Mouse (Mus musculus): ENCODE results near the gene Dlg1. TPM values are rescaled to one million over a fixed set of nuclear protein-coding genes. Genes with fewer than 3 reads are reported as not detected.

Gene Dlg1
- polyA plus RNA-seq, 1 experiment from 2014 or later, result 16.9 TPM

DNA sequence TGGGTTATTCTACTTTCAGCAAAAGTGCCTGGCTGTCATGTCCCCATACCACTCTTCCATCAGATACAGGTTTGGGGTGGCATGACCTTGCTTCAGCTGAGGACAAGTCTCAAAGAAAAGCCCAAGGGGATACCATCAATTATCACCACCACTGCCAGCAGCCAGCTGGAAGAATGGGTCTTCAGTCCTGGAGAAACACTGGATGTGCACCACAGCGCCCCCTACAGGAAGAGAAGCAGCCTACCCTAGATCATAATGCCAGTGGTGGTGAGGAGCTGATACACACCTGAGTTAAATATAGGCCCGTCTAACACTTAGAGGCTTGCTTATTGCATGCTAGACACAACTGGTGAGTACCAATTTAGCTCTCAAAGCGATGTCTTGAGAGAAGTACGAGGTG lies 242.1 kb downstream of the Dlg1 start:
- no peak overlapping the region for H3K27ac ChIP-seq
- H3K9me3 ChIP-seq, result 0 out of 2 replicates have a peak, but pooled peaks cover under 1% of the 10 kb centered on the region
- H3K36me3 ChIP-seq, result no peaks in the 10 kb centered on the region
- WGBS, result 76% methylated on average over 4 of the region's 4 CpGs
- peaks cover 17% of the 10 kb centered on the region for H3K4me1 ChIP-seq (replicated peaks)
- DNase-seq (ENCODE audit: low spot score), result no peak
- H3K4me3 ChIP-seq, result no peak overlapping the region
- peaks cover 23% of the 10 kb centered on the region; the same call in 1 of the 2 replicates for H3K27me3 ChIP-seq (ENCODE audit: insufficient read depth, poor library complexity, severe bottlenecking)

DNA sequence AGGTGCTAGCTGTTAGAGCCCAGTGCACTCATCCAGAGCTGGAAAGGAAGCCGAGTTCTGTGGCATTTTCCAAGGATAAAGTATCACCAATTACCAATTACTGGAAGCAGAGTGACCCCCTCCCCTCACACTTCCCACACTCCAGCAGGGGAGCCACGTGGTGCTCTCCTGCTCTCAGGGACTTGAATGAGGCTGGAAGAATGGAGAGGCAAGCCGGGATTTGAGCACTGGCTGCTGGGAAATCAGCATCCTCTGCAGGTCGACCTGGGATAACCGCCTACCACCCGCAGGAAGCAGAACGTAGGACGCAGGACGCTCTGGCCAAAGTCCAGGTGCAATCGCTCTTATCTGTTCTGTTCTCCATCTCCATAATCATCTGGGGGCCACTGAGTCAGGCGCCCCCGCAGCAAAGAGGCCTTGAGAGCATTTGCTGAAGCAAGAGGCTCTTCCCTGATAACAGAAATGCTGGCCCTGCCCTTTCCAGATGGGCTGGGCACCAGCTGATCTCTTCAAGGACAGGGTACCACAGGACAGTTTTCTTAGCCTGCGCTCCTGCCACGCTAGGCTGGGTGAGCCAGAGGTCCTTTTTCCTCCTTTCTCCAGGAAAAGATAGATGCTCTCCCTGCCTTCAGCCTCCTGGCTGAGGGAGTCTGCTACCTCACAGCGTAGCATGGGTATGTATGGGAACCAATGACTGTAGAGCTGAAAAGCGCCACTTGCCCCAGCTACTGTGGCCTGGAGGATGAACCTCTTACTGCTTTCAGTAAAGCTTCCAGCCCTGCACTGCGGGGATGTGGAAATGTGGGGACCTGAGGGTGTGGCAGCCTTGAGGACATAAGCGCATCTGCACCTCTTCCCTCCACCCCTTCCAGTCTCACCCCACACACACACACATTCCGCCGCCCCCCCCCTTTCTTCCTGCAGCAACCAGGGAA lies 242.9 kb downstream of the Dlg1 start:
- H3K4me3 ChIP-seq, result peak overlapping the region; percentile 40
- no peaks in the 10 kb centered on the region for H3K9me3 ChIP-seq
- H3K36me3 ChIP-seq, result no peaks in the 10 kb centered on the region
- H3K27me3 ChIP-seq (ENCODE audit: insufficient read depth, poor library complexity, severe bottlenecking), result peaks cover 23% of the 10 kb centered on the region; the same call in 1 of the 2 replicates
- H3K4me1 ChIP-seq (replicated peaks), result peaks cover 17% of the 10 kb centered on the region
- DNase-seq (ENCODE audit: low spot score), result no peak
- WGBS, result 38% methylated on average over 20 of the region's 20 CpGs
- H3K27ac ChIP-seq, result 0 out of 2 replicates have a peak overlapping the region, but pooled peaks have one; percentile 23

DNA sequence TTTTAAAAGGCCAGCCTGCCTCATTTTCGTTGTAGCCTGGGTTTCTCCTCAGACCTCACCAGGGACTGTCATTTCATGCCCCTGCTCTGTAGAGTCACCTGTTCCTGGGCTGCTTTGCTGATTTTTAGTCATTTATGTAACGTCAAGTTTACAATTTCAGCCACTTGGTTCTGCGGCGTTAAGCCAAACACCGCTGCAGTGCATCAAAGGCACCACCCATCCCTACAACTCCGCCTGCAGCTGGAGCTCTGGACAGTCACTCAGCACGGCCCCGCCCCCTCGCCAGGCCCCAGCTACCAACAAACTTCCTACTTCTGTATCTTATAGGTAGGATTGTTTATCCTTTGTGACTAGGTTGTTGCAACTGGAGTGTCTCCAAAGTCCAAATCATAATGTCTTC lies 243.7 kb downstream of the Dlg1 start:
- peak overlapping the region; percentile 40 for H3K4me3 ChIP-seq
- DNase-seq (ENCODE audit: low spot score), result no peak
- H3K27ac ChIP-seq, result 0 out of 2 replicates have a peak overlapping the region, but pooled peaks have one; percentile 23
- no peaks in the 10 kb centered on the region for H3K9me3 ChIP-seq
- no peaks in the 10 kb centered on the region for H3K36me3 ChIP-seq
- H3K27me3 ChIP-seq (ENCODE audit: insufficient read depth, poor library complexity, severe bottlenecking), result peaks cover 23% of the 10 kb centered on the region; the same call in 1 of the 2 replicates
- H3K4me1 ChIP-seq (replicated peaks), result peaks cover 17% of the 10 kb centered on the region
- WGBS, result 11% methylated on average over 9 of the region's 9 CpGs

DNA sequence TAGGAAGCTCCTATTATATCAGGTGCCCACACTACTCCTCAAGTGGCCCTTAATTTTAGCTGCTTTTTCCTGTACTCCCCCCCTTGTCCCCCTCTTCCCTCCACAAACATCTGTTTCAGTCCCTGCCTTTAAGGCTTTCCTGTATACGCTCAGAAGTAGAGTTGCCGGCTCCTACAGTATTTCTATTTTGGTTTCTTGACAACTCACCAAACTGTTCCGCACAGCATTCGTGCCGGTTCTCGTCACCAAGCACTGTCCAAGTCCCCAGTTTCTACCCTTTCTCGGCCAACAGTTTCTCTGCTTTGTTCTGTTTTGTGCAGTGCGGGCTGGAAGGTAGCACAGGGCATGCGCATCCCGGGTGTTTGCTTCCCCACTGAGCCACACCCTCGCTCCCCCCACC lies 245.7 kb downstream of the Dlg1 start:
- no peaks in the 10 kb centered on the region for H3K9me3 ChIP-seq
- no peak overlapping the region for H3K4me3 ChIP-seq
- H3K27ac ChIP-seq, result no peak overlapping the region
- peaks cover 17% of the 10 kb centered on the region for H3K4me1 ChIP-seq (replicated peaks)
- peaks cover 23% of the 10 kb centered on the region; the same call in 1 of the 2 replicates for H3K27me3 ChIP-seq (ENCODE audit: insufficient read depth, poor library complexity, severe bottlenecking)
- 65% methylated on average over 11 of the region's 11 CpGs for WGBS
- H3K36me3 ChIP-seq, result no peaks in the 10 kb centered on the region
- no peak for DNase-seq (ENCODE audit: low spot score)

DNA sequence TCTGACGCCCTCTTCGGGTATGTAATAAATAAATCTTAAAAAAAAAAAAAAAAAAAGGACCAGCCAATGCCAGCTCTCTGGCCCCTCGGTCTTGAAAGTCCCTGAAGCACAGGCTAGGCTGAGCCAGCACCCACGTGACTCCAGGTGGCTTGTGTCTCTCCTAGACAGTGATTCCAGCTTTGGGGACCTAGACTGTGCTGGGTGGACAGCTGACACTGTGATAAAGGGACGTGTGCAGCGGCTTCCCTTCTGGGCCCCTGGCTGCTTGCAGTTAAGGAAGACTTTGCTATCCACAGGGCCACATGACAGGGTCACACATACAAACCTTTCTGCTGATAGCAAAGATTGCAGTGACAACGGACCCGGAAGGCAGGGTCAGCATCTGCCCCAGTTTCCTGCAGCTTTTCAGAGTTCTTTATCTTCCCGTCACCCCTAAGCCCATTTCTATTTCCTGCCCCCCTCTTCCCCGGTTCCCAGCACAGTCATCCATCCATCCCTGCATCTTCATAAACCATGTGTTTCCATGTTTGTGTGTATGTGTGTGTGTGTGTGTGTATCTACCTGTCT lies 247.1 kb downstream of the Dlg1 start:
- no peak overlapping the region for H3K4me3 ChIP-seq
- no peaks in the 10 kb centered on the region for H3K9me3 ChIP-seq
- WGBS, result 80% methylated on average over 10 of the region's 10 CpGs
- H3K4me1 ChIP-seq (replicated peaks), result peaks cover 17% of the 10 kb centered on the region
- no peak overlapping the region for H3K27ac ChIP-seq
- no peaks in the 10 kb centered on the region for H3K36me3 ChIP-seq
- H3K27me3 ChIP-seq (ENCODE audit: insufficient read depth, poor library complexity, severe bottlenecking), result peaks cover 22% of the 10 kb centered on the region; the same call in 1 of the 2 replicates
- no peak for DNase-seq (ENCODE audit: low spot score)

DNA sequence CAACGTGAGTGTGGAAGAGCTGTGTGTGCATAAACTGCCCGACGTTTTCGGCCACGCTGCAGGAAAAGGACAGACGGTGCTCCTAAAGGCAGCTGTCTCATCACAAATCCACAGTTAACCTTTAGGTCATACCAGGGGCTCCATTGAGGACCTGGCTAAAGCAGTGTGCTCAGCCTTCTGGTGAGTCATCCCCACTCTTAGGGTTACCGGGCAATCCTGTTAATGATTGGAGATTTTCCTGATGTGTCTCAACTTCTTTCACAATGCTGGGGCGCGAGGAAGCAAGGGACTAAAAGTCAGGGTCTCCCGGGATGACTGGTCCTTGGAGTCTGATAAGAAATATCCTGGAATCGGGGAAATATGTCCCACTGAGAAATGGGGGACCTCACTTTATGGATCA lies 254.5 kb downstream of the Dlg1 start:
- Histone ChIP-seq H3K4me1 (replicated peaks) (peaks cover 4% of the 10 kb centered on the region; the same call in 1 of the 2 replicates), H3K27me3 (ENCODE audit: insufficient read depth, poor library complexity, severe bottlenecking) (0 out of 2 replicates have a peak, but pooled peaks cover 4% of the 10 kb centered on the region), H3K9me3 (no peaks in the 10 kb centered on the region), H3K4me3 (no peak overlapping the region; the same call in 1 of the 2 replicates), H3K27ac (no peak overlapping the region), H3K36me3 (no peaks in the 10 kb centered on the region)
- no peak for DNase-seq (ENCODE audit: low spot score)
- WGBS, result 78% methylated on average over 11 of the region's 11 CpGs

DNA sequence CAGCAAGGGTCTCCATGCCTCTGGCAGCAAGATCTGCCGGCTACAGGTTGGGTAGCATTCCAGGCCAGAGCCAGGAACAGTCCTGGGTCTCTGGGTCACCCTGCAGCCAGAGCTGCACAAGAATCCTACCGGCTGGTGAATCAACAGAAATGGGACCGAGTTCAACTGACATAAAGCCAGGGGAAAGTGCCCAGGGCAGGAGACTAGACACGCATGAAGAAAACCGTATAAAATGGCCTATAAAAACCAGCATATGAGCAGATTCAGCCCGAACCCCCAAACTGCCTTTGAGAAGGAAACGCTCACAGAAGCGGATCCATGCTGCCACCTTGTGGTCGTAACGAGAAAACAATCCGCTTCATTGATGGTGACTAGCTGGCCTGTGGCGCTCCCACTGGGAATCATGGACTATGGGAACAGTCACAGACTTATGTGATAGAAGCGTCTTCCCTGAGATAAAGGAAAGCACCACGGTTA lies 255.0 kb downstream of the Dlg1 start:
- Histone ChIP-seq H3K9me3 (no peaks in the 10 kb centered on the region), H3K4me3 (peak overlapping the region; percentile 30; the same call in 1 of the 2 replicates), H3K4me1 (replicated peaks) (peaks cover 4% of the 10 kb centered on the region; the same call in 1 of the 2 replicates), H3K27ac (no peak overlapping the region), H3K27me3 (ENCODE audit: insufficient read depth, poor library complexity, severe bottlenecking) (0 out of 2 replicates have a peak, but pooled peaks cover 4% of the 10 kb centered on the region), H3K36me3 (no peaks in the 10 kb centered on the region)
- DNase-seq (ENCODE audit: low spot score), result peak; percentile 81
- WGBS, result 5% methylated on average over 14 of the region's 14 CpGs

DNA sequence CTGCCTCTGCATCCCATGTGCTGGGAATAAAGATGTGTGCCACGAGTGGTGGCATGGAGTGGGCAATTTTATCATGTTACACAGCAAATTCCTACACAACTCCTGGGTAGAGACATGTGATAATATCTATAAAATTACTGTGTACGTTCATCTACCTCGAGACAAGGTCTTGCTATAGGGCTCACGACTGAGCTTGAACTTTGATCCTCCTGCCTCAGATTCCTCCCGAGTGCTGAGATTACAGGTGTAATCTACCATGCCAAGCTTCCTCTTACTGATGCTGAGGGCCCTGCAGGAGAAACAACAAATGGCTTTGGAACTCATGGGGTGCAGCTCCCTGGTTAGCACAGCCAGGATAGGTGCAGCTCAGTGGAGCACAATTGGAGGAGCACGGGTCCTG lies 261.1 kb downstream of the Dlg1 start:
- Histone ChIP-seq H3K27me3 (ENCODE audit: insufficient read depth, poor library complexity, severe bottlenecking) (no peaks in the 10 kb centered on the region), H3K9me3 (no peaks in the 10 kb centered on the region), H3K4me1 (replicated peaks) (no peaks in the 10 kb centered on the region; the same call in 1 of the 2 replicates), H3K27ac (no peak overlapping the region), H3K36me3 (no peaks in the 10 kb centered on the region), H3K4me3 (no peak overlapping the region)
- WGBS, result 82% methylated on average over 6 of the region's 6 CpGs
- DNase-seq (ENCODE audit: low spot score), result no peak

Other genes starting within 250 kb of the Dlg1 start
- 14.0 and 28.8 TPM in 2 replicates for gene Bdh1, start 241.2 kb upstream of the Dlg1 start, polyA plus RNA-seq (2016; fragmentation: Nextera tagmentation; extraction: Ambion mirVana)
- 0.07 and 0.20 TPM in 2 replicates for gene Meltf, start 215.4 kb downstream of the Dlg1 start, polyA plus RNA-seq (2016; fragmentation: Nextera tagmentation; extraction: Ambion mirVana)

All from hindbrain, embryonic 10.5 days (tissue).